Mouse (Mus musculus): Measurements from ENCODE around the gene Gjd3.

GRCm38 (mm10) chr11:98964201-98964615 is 18.6 kb downstream of the Gjd3 start:
- TF ChIP-seq CTCF (IDR thresholded peaks at IDR 0.05; ENCODE audit: low read depth) (no peak), EP300 (optimal IDR thresholded peaks at IDR 0.05) (no peak)

Measured in stomach, postnatal 0 days (tissue).